Mouse (Mus musculus): Measurements from ENCODE around the gene Arhgap28. TPM values are rescaled to one million over a fixed set of nuclear protein-coding genes. Genes with fewer than 3 reads are reported as not detected.
A peak's percentile ranks its signal among the peaks of the same experiment; 100 is the strongest.

Gene Arhgap28
- total RNA-seq (2021), result 10 to 100 TPM; 11.8 to 12.5 TPM

GRCm38 (mm10) chr17:68003741-68004560, at the start of gene Arhgap28:
TSS of gene Arhgap28 (minus strand) at chr17:68004120.
- peak; percentile 94 for DNase-seq

DNA sequence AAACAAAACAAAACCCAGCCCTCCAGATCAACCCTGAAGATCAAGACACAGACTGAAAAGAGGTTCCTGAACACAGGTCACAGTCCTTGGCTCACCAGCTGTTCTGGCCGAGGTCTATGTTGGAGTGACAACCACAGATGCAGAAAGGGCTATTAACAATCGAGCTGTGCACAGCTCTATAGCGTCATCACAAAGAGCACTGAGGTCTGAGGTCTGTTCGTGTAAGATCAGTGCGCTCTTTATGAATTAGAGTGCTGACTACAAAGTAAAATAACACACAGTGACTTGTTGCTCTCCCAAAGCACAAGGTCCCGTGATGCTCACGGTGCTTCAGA, 42.4 kb upstream of the Arhgap28 start:
- DNase-seq, result no peak

- DNase-seq, result peak; percentile 18
Measured at GRCm38 (mm10) chr17:68045655-68046340, 41.9 kb upstream of the Arhgap28 start.

- no peak for DNase-seq
Measured at GRCm38 (mm10) chr17:68042377-68042776, 38.5 kb upstream of the Arhgap28 start.

- no peak for DNase-seq
Measured at GRCm38 (mm10) chr17:68037011-68037410, 33.1 kb upstream of the Arhgap28 start.

DNA sequence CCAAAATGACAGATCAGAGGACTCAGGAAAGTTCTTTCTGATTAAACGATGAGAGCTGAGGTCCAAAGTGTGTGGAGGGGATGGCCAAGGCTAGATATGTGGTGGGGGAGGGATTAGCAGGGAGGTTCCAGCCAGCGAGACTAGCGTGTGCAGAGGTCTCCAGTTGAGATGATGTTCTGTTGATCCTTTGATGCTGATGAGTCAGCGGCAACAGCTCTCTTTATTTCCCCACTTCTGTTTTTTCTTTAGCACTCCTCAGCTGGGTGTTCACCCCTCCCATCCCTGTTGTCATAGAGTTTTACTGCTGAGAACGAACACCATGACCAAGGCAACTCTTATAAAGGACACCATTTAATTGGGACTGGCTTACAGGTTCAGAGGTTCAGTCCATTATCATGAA, 25.6 kb upstream of the Arhgap28 start:
- no peak for DNase-seq

DNA sequence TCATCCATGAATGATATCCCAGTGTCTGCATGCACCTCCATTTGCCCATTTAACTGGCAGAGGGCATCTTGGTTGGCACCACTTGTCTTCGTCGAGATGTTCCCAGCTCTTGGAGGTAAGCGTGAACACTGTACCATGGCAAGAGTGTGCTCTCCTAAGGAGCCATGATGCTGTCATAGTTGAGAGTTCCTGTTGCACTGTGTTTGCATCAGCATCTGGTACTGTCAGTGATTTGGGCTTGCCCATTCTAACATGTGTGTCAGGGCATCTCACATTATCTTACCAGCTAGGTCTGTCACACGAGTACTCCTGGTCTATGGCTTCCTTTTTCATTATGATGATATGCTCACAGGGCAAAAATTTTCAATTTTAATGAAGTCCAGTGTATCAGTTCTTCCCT, 24.6 kb upstream of the Arhgap28 start:
- no peak for DNase-seq

DNA sequence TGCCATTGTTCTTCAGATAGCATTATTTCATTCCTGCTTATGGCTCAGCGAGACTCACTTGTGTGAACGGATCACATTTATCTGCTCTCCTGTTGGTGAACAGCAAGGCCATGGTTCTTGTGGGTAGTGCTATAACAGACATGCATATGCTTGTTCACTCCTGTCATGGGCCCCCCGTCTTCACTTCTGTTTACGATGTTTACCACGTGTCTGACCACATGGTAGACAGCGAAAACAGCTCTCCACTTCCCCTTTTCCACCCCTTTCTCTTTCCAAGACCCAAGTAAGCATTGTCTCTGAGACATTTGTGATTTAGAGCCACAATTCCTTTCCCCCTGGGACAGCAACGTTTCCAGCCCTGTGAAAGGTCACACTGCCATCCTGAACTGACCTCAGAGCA, 20.4 kb upstream of the Arhgap28 start:
- DNase-seq, result no peak

DNA sequence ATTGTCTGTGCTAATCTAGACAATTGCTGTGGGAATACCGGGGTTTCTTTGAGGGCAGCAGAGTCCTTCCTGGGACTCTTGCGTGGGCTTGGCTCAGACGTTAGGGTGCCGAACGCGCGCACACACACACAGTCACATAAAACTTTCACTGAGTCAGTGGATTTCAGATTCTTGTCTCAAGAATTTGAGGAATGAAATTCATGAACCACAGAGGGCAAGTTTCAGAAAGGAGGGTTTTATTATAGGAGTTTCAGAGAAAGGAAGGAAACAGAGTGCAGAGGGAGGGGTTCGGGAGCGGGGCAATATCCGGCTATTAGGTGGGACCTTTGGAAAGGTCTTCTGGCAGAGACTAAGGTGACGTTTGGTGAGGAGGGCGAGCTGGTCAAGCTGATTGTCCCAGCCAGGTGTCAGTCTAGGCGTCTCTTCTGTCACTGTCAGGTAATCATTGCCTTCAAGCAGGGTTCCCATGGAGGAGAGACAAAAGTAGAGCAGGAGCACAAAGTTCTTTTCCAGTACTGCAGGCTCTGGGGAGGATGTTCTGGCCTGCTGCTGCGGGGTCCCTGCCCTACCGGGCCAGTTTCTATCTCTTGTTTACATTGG, 15.6 kb upstream of the Arhgap28 start:
- DNase-seq, result no peak

DNA sequence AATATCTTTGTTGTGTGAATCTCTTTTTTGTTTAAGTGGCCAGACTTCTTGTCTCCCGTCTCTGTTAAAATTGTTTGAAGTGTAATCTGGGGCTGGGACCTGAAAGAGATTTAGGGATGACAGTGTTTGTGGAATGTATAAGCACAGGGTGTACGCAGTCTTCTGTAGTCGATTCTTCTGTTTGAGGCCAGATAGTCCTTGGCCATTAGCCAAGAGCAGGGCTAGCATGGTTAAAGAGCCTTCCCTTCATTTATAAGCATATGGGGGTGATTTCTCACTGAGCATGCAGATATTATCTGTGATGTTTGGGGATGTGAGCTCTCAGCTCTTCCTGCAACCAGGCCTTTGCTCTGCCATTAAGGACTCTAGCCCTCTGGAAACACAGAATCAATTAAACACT, 13.2 kb upstream of the Arhgap28 start:
- DNase-seq, result no peak

GRCm38 (mm10) chr17:68011606-68012005, 7.7 kb upstream of the Arhgap28 start:
- DNase-seq, result no peak

GRCm38 (mm10) chr17:68010041-68010440, 6.1 kb upstream of the Arhgap28 start:
- DNase-seq, result no peak

DNA sequence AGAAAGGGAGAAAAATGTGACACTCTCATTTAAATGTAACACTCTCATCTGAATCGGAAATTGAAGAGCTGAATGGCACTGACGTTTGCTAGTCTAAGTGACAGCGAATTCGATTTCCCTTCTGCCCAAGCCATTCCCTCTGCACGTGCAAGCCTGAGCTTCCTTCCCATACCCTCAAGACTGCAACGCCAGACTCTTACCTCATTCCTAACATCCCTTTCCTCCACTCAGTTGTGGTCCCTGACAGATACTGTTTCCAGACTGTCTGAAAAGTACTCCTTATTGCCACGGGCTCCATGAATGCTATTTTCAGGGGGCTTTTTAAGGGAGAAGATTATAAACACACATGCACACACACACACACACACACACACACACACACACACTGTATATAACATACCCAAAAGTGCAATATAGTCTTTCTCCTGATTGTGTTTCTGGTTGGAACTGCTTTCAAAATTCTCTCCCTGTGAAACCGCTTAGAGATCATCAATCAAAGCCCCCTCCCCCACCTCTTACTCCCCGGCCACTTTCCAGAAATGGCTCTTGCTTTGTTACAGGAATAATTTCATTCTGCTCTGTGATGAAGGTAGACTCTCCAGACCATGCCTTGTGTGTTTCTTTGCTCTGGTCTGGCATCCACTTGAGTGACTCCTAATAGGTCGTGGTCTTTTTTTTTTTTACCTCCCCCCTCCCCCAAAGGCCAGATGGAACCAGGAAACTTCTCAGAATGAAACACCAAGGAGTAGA, 836 bp upstream of the Arhgap28 start:
- peak; percentile 35 for DNase-seq

DNA sequence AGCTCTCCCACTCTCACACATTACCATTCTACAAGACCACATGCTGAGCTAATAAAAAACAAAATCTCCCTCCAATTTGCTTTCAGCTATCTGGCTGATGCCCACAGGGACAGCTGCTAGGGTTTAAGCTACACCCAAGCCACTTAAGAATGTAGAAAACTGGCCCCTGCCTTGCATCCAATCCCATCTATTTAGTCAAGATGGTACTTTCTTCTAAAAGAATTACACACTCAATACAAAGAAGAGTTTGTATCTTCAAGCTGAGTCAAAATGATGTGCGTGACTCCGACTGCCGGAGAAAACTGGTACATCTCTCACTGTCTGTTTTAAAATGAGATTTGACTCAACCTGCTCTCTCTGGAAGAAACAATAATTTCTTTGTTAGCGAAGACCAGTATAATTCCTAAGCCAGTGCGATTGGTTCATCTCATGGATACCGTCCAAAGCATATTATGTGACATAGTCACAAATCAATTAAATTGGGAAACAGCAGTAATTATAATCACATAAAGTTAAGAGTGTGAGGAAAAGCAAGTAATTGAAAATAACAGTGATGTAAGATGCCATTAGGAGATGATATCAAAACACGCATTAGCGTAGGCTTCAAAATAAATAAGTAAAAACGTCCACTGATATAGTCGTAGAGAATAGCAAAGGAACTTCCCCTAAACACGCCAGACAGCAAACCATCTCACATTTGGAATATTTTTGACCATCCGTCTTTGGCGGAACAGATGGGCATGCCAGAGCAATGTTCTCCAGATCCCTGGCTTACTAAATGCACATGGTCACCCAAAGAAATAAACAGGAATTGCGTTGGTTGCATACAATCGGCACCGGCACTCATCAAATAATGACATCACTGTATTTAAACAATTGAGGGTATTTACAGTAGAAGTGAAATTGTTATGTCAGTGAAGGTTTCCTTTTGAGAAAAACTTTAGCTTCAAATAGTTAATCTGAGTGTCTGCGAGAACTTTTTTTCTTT, 1.0 kb downstream of the Arhgap28 start:
- DNase-seq, result no peak

DNA sequence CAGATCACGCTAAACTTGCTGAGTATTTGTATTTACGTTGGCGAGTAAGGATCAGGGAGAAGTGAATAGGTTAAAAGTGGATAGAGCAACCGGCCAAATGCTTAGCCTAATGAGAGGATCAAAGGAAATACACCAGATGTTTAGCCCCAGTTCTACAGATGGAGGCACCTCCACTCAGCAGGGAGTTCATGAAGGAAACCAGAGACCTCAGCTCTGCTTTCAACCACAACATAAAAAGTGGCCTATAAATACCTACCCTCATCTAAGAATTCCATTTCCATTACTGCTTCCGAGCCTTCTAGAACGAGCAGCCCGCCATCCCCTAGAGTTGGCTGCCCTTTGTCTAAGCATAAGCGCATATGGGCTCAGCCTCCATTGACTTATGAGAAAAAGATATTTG, 4.1 kb downstream of the Arhgap28 start:
- DNase-seq, result no peak

DNA sequence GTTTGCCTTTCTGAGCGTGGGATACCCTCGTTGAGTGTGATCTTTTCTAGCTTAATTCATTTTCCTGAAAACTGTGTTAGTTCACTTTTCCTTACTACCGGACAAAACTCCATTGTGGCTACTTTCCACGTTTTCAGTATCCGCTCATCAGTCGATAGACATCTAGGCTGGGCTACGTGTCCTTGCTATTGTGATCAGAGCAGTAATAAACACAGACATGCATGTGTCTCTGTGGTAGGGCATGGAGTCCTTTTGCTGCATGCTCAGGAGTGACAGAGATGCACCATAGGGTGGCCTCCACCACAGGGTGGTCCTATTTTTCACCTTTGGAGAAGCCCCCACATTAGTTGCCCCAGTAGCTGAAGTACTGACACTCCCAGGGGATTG, 7.2 kb downstream of the Arhgap28 start:
- no peak for DNase-seq

GRCm38 (mm10) chr17:67996097-67996768, 7.7 kb downstream of the Arhgap28 start:
- peak; percentile 44 for DNase-seq

GRCm38 (mm10) chr17:67995277-67995819, 8.6 kb downstream of the Arhgap28 start:
- no peak for DNase-seq

GRCm38 (mm10) chr17:67994861-67995260, 9.1 kb downstream of the Arhgap28 start:
- DNase-seq, result no peak

GRCm38 (mm10) chr17:67993371-67994045, 10.4 kb downstream of the Arhgap28 start:
- DNase-seq, result no peak

Measured in heart, postnatal 4 days (tissue).